Mouse (Mus musculus): ENCODE measurements at regions not wholly inside any gene's neighbourhood (a gene's known extent, or its start where the extent isn't known, plus 50 kb on each side); places are given as distances from the start of the nearest gene placed in this dataset.
"Not testable (repeated sequence)": the region's sequence is repeated elsewhere in the genome, so short reads cannot be mapped to it uniquely, and the experiment has no call there.

DNA sequence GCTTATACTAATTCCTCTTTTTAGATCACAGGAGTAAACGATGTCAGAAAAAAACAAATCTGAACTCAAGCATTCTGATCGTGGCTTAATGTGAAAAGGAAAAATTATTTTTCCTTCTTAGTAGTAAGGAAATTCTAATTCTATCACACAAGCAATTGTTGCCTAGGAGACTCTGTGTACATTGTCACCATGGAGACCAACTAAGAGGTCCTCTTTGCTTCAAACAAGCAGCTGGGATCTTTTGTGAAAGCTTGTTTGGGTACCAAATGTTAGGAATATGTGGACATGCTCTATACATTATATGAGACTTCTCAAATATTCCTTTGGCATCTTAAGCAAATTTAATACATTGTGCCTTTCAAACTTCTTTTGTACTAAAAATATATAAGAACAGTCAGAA lies 345.9 kb upstream of the Atp10a start:
- DNase-seq (ENCODE audit: low spot score in 2 of 2) = no peak
- intact Hi-C loops (cut with DNase I) = no loop called here

DNA sequence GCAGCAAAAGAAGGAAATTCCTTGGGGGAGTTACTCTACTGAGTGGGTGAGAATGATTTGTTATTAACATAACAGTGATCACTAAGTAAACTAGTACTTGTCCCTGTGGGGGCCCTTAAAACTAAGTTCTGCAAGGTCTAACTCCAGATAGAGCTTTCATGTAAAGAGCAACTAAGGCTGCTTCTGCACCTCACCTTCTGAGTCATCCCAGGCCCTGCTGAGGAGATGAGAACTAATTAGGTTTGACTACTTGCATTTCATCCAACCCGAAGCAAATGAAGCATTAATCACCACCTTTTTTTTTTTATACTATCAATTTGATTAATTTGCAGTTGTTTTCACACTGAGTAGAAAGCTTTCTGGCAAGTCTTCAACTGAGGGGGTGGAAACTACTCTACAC lies 333.6 kb upstream of the Atp10a start:
- intact Hi-C loops (cut with DNase I) = no loop called here
- no peak for DNase-seq (ENCODE audit: low spot score in 2 of 2)

DNA sequence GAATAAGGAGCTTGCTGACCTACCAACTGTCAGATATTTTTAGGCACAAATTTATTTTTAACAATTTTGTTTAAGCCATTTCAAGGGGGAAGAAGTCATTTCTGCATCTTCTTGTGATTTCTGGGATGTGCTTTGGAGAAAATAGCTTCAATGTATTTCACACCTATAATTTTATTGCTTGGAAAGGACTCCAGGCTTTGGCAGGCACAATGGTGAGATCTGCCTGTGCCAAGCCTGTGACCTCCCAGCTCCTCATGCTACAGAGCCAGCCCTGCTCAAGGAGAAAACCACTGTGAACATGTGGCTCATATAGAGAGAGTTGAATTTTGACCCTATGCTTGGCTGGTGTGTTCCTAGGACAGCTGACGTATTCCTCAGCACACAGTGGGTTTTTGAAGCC lies 288.6 kb upstream of the Atp10a start:
- DNase-seq (ENCODE audit: low spot score in 2 of 2) = peak in 1 of 2 experiments; percentile 29
- intact Hi-C loops (cut with DNase I) = no loop called here

DNA sequence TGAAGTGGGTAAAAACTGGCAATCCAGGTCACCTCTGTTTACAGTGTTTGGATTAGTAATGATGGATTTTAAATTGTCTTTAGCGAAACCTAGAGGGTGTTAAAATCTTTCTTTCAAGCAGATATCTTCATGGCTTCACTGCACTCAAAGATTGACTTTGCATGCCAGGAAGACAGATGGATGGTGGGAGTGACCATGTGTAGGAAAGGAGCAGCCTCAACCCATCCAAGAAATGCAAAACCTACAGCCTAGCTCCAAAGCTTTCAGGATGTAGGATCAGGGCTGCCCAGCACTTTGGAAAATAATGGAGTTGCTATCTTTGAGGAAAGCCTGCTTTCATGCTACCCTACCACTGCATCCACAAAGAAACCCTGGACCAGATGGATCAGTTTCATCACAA lies 272.6 kb upstream of the Atp10a start:
- intact Hi-C loops (cut with DNase I) = no loop called here
- DNase-seq (ENCODE audit: low spot score in 2 of 2) = peak; percentile 58 to 70

DNA sequence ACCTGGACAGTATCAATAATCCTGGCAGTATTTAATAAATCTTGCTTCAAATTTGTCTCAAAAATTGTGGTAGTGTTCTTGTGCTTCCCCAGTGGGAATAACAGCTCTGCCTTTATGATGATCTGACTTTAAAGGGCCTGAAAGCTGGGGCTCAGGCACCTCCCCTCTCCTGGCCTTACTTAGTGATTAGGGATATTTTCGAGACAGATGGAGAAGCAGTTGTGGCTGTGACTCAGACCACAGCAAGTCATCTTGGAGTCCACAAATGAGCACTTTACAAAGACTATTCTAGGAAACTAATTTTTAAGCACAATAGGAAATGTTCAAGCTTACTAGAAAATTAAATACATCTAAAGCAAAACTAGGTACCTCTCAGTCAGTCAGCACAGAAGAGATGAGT lies 267.6 kb upstream of the Atp10a start:
- intact Hi-C loops (cut with DNase I) = no loop called here
- no peak for DNase-seq (ENCODE audit: low spot score in 2 of 2)

DNA sequence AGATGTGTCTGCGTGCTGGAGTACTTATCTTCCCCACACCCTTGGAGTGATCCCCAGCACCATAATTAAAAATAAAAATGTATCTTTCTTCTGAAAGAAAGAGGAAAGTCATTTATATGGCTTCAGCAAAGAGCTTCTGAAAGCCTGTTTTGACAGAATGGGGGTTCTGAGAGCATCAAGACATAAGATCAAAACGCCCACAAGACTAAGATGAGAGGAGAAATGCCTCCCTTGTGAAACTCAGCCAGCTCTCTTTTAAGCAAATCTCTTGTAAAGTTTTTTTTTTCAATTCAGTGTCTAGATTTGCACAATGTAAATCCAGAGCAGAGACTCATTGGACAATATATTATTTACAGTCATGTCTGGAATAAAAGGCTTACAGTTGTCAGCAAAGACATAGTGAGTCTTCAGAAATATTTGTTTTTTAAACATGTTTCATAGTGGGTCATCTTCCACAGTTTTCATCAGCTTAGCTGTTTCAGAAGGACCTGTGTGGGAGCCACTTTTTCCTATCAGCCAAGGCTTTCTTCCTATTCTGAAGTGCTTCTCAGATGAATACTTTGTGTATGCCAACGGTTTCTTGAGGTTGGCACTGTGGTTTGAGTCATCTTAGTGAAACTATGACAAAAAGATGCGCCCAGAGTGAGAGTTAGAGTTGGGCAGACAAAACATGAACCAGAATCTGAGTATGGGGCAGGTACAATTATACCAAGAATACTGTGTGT lies 263.4 kb upstream of the Atp10a start:
- intact Hi-C loops (cut with DNase I) = loop anchor here (10.0 kb wide), 2 partner anchors 832 to 888 kb away; partner anchors contain the start of gene Ube3a
- no peak for DNase-seq (ENCODE audit: low spot score in 2 of 2)

DNA sequence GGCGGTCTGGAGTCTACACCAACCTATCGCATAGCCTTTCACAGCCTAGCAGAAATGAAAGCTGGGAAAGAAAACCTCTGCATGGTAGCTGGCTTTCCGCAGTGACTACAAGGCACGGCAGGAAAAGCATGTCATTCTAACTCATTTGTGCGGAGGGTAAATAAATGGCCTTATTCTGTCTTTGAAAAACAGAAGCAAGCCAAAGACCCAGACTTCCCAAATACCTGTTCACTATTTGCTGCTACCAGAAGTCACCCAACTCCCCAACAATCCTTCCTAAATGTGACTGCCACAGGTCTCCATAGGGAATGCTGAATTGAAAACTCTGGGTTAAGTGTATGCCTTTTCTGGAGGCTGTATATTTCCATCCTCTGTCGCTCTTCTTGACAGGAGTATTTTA lies 258.0 kb upstream of the Atp10a start:
- DNase-seq (ENCODE audit: low spot score in 2 of 2) = no peak
- intact Hi-C loops (cut with DNase I) = loop anchor here (5.0 to 10.0 kb wide), 3 partner anchors 684 to 893 kb away; partner anchors contain the start of gene Ube3a

DNA sequence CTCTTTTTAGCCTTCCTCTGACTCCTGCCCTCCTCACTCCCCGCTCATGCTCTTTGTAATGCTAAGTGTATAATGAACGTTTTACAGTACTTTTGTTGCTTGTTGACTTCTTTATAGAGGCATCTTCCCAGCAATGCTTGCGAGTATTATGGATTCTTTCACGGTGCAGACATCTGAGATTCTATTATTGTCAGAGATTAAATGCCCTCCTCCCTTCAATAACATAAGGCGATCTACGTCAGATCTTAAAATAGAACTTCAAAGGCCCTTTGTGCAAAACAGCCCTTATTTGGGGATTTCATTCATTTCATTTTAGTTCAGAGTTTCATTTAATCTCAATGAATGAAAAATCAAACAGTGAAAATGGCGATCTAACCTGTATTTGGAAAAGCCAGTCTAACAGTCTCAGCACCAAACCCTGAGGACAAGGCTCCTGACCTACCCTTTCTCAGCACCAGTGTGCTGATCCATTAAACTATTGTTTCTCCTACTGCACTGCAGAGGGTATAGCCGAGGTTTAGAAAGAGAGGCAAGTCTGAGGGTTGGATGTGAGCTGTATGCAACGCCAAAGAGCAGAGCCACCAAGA lies 257.3 kb upstream of the Atp10a start:
- intact Hi-C loops (cut with DNase I) = loop anchor here (5.0 to 10.0 kb wide), 3 partner anchors 684 to 894 kb away; partner anchors contain the start of gene Ube3a
- no peak for DNase-seq (ENCODE audit: low spot score in 2 of 2)

DNA sequence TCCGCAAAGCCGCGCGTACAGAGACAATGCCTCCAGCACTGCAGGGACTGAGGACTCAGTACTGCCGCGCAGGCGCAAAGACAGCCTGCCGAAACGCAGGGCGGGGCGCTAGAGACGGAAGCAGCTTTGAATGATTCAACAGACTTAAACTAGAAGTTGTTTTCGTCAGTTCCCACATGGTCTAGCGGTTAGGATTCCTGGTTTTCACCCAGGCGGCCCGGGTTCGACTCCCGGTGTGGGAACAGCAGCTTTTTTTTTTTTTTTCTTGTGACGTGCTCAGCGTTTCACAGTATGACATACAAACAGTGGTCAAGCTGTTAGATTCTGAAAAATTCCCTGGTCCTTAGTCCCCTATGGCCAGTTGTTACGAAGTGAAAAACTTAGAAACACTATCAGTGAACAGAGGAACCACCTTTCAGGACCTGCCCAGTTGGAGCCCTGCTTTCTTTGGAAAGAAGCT lies 256.8 kb upstream of the Atp10a start:
- peak; percentile 95 to 96 for DNase-seq (ENCODE audit: low spot score in 2 of 2)
- intact Hi-C loops (cut with DNase I) = loop anchor here (5.0 to 10.0 kb wide), 3 partner anchors 683 to 894 kb away; partner anchors contain the start of gene Ube3a

DNA sequence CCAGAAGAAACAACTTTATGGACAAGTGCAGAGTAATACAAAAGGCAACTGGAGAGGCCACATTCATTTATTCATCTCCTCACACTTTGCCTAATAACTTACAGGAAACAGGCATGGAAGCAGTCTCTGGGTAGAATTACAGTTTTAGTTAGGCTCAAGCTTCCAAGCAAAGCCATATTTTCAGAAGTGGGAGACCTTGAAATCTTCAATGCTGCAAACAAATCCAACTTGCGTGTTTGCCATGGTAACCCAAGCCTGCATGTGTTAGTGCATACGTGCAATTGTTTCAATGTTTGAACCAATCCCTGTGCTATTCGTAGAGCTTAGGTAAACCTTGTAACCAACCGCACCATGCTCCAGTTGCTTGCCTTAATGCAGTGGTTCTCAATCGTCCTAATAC lies 256.3 kb upstream of the Atp10a start:
- intact Hi-C loops (cut with DNase I) = loop anchor here (5.0 to 10.0 kb wide), 3 partner anchors 683 to 895 kb away; partner anchors contain the start of gene Ube3a
- DNase-seq (ENCODE audit: low spot score in 2 of 2) = no peak

DNA sequence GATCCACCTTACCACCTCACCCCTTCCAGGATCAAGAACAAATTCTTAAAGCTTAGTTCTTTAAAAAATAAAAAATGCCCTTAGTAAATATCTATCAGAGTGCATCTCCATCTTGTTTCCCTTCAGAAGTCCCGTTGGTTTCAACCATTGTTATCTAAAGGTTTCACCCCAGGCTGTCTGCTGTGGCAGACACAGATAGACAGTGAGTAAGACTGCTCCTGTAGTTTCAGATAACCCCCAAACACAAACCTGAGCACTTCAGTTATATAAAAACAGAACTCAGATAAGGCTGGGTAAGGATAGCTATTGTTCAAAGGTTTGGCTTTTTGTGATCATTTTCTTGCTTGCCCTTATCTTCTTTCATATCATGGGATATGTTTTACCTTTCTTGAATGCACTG lies 255.4 kb upstream of the Atp10a start:
- DNase-seq (ENCODE audit: low spot score in 2 of 2) = no peak
- intact Hi-C loops (cut with DNase I) = no loop called here

DNA sequence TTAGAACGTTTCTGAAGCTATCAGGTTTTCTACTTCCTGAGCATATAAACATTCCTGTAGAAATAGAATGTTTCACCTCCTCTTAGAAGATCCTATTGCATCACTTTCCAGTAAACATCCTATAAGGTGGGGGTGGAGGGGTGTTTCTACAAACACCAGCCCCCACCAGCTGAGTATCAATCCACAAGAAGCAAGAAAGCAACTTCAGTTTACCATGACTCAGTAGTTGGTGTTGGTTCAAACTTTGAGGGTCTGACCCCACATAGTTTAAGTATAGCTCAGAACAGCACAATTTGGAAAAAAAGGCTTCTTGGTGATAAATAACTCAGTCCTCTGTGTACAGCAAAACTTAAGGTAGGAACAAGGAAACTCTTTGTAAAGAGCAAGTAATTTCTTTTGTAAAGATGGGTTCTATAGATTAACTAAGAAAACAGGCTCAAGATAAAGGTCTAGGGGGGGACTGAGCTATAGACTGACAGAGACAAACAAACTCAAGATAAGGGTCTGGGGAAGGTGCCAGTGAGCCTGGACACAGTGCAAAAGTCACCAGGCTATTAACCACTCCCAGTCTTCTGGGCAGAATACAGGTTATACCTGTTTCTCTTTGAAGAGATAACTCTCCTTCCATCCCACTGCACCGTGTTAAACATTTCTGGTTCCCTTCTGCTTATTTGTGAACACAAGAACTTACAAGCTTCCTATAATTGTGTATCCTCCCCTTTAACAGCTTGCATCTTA lies 218.9 kb upstream of the Atp10a start:
- intact Hi-C loops (cut with DNase I) = no loop called here
- no peak for DNase-seq (ENCODE audit: low spot score in 2 of 2)

DNA sequence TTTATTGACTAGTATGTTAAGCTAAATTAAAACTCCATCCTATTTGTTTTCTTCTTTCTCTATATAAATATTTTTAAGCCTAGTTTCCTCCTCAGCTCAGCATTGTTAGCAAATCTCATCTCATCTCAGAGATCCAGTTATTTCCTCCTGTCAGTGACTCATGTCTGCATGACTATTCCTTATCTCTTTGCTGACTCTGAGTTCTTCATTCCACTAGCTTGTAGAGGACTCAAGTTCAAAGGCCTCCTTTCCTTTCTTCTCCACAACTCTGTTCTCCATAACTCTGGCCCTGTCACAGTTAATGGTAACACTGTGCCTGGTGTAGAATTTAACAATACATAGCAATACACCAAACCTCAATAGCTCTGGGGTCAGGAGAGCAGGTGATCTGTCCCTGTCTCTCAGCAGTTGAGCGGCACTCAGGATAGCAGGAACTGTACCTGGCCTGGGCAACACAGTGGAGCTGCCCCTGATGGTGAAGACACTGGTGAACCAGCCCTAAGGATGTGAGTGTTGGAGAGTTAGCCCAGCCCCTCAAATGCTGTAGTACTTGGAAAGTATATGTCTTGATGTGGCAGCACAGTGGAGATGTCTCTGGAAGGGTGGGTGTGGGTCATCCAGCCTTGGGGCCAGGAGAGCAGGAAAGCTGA lies 213.3 kb upstream of the Atp10a start:
- no peak for DNase-seq (ENCODE audit: low spot score in 2 of 2)
- intact Hi-C loops (cut with DNase I) = no loop called here

DNA sequence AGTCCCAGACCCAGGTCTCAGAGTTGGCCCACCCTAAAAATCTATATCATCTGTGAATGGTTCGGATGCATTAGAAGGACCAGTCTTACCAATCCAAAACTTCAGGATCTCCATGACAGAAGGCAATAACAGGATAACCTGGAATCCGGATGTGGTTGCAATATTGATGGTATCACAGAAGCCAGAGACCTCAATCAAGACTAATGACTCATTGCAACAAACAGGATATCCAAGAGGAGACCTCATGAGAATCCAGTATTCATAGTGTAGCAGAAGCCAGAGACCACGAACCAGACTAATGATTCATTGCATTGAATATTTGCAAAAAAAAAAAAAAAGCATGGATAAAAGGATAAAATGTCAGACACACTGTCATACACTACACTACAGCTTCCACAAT lies 212.7 kb upstream of the Atp10a start:
- intact Hi-C loops (cut with DNase I) = no loop called here
- no peak for DNase-seq (ENCODE audit: low spot score in 2 of 2)

DNA sequence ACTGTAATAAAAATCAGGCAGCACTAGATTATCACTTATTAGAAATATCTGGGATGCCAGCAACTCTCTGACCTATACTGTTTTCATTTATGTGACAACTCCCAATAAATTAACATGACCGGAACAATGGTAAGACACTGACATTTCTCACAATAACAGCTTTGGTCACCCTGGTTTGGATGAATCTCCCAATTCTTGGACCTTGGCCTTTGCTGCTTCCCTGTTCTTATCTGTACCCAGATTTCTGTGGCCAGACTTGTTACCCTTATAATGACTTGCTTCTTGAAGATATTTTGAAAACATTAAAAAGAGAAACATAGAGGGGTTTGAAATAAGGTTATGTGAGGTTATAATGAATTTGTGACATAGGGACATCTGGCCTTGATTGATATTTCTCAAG lies 210.2 kb upstream of the Atp10a start:
- DNase-seq (ENCODE audit: low spot score in 2 of 2) = no peak
- intact Hi-C loops (cut with DNase I) = no loop called here

DNA sequence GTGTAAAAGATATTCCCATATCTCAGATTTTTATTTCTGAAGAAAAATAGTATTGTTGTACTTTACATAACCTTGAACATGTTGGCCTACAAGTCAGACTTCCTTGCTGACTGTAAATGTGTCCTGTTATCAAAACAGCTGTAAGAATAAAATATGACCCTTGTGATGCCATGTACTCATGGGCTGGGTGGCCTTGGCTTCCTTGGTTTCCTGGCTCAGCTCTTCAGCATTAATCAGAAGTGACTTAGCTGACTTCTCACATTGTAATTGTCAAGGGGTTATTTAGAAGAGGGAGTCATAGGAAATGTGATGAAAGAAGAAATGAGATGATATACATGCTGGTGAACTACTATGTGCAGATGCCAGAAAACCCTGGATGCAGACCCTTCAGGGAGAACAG lies 209.7 kb upstream of the Atp10a start:
- intact Hi-C loops (cut with DNase I) = no loop called here
- no peak for DNase-seq (ENCODE audit: low spot score in 2 of 2)

DNA sequence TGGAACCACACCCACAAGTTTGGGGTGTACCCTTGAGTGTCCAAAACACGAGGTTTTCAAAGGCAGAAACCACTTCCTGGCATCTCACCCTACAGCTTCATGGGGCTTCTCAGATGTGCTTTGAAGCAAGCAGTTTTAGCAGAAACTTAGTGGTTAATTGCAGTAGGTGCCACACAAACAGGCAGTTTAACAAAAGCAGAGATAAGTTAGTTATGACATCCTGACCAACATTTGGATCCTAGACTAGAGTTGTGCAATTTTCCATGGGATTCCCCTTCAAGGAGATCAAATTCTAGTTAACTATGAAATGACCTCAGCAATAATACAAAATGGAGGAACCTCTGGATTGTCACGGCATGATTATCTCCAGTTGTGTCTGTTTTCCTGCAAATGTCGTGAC lies 207.2 kb upstream of the Atp10a start:
- intact Hi-C loops (cut with DNase I) = no loop called here
- no peak for DNase-seq (ENCODE audit: low spot score in 2 of 2)

DNA sequence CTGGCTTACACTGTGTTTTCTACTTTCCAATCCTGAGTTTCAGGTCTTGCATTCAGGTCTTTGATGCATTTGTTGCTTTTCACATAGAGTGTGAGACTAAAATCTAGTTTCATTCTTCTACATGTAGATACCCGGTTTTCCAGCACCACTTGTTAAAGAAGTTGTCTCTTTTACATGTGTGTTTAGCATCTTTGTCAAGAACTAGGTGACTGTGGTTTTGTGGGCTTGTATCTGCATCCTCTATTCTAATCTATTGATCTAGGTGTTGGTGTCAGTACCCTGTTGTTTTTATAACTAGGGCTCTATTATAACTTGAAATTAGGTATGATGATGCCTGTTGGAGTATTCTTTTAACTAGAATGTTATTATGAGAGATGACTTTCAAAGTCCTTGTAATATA lies 204.0 kb upstream of the Atp10a start:
- intact Hi-C loops (cut with DNase I) = no loop called here
- DNase-seq (ENCODE audit: low spot score in 2 of 2) = no peak

DNA sequence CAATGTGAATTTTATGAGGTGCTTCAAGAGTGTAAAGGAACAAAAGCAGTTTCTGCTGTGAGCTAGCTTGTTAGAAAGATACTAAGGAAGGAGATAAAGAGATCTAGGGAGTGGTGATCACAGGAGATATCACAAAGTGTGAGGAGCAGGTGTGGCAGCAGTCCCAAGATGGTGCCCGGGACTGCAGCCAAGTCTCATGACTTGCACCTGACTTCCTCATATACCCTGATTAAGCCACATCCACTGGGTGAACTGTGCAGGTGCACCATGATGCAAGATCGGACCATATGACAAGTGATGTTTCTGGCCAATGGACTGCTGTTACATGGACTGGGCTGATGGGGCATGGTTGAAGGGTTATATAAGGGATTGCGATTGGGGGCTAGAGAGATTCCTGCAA lies 197.8 kb upstream of the Atp10a start:
- intact Hi-C loops (cut with DNase I); DNase-seq (ENCODE audit: low spot score in 2 of 2): not testable (repeated sequence)

DNA sequence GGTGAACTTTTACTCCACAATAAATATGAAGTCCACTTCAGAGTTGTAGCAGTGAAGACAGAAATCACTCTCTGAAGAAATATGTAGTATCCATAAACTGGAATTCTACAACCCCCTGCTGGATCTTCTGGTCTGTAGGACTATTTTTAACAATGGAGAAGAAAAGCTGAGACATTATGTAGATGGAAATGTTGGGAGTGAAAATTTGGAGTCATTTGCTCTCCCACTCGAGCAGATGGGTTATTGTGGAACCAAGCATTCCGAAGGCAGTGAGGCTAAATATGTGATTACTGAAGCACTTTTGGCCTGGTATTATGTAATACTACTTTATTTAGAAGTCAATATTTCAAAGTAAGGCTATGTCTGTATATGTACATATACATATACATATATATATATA lies 195.0 kb upstream of the Atp10a start:
- intact Hi-C loops (cut with DNase I) = no loop called here

More for the DNA sequence above, 195.0 kb upstream of the Atp10a start:
- DNase-seq (ENCODE audit: low spot score in 2 of 2) = peak in 1 of 2 experiments; percentile 8
